Mouse (Mus musculus): ENCODE measurements at regions not wholly inside any gene's neighbourhood (a gene's known extent, or its start where the extent isn't known, plus 50 kb on each side); places are given as distances from the start of the nearest gene placed in this dataset.

- no peaks in the 10 kb centered on the region for H3K9me3 ChIP-seq (replicated peaks)
- no peak for DNase-seq (ENCODE audit: low spot score)
- H3K4me1 ChIP-seq (ENCODE audit: insufficient read depth, low read depth, low read length): no peaks in the 10 kb centered on the region
- no peak for ATAC-seq (ENCODE audit: extremely low read depth, insufficient number of reproducible peaks, low FRiP score, poor library complexity, severe bottlenecking)
- no peaks in the 10 kb centered on the region for H3K27me3 ChIP-seq (ENCODE audit: insufficient read depth, low read length)
- no peak for TF ChIP-seq TAL1 (conservative IDR thresholded peaks at IDR 0.05; ENCODE audit: low read depth, low read length)
- H3K36me3 ChIP-seq (replicated peaks): no peaks in the 10 kb centered on the region
- no peak overlapping the region for H3K4me3 ChIP-seq (ENCODE audit: low read depth, low read length)
Measured at GRCm38 (mm10) chr13:84625527-84625926, 403.4 kb downstream of the Tmem161b start.

GRCm38 (mm10) chr13:84625927-84626326, 403.8 kb downstream of the Tmem161b start:
- H3K27me3 ChIP-seq (ENCODE audit: insufficient read depth, low read length): no peaks in the 10 kb centered on the region
- no peaks in the 10 kb centered on the region for H3K9me3 ChIP-seq (replicated peaks)
- H3K36me3 ChIP-seq (replicated peaks): no peaks in the 10 kb centered on the region
- TF ChIP-seq TAL1 (conservative IDR thresholded peaks at IDR 0.05; ENCODE audit: low read depth, low read length): no peak
- no peak for TF ChIP-seq GATA2 (IDR thresholded peaks at IDR 0.05; ENCODE audit: borderline replicate concordance, low read depth, low read length)
- TF ChIP-seq GATA1 (IDR thresholded peaks at IDR 0.05; ENCODE audit: borderline replicate concordance, low read length): no peak
- ATAC-seq (ENCODE audit: extremely low read depth, insufficient number of reproducible peaks, low FRiP score, poor library complexity, severe bottlenecking) (no peak), DNase-seq (ENCODE audit: low spot score) (no peak)
- H3K4me1 ChIP-seq (ENCODE audit: insufficient read depth, low read depth, low read length): peaks cover 3% of the 10 kb centered on the region
- H3K4me3 ChIP-seq (ENCODE audit: low read depth, low read length): no peak overlapping the region

GRCm38 (mm10) chr13:84626397-84626796, 404.3 kb downstream of the Tmem161b start:
- Histone ChIP-seq H3K4me1 (ENCODE audit: insufficient read depth, low read depth, low read length) (peaks cover 3% of the 10 kb centered on the region), H3K4me3 (ENCODE audit: low read depth, low read length) (no peak overlapping the region), H3K9me3 (replicated peaks) (no peaks in the 10 kb centered on the region), H3K27me3 (ENCODE audit: insufficient read depth, low read length) (no peaks in the 10 kb centered on the region), H3K36me3 (replicated peaks) (no peaks in the 10 kb centered on the region)
- DNase-seq (ENCODE audit: low spot score) (no peak), ATAC-seq (ENCODE audit: extremely low read depth, insufficient number of reproducible peaks, low FRiP score, poor library complexity, severe bottlenecking) (no peak)
- TF ChIP-seq CTCF (IDR thresholded peaks at IDR 0.05; ENCODE audit: low read depth, low read length) (no peak), GATA2 (IDR thresholded peaks at IDR 0.05; ENCODE audit: borderline replicate concordance, low read depth, low read length) (no peak), POLR2AphosphoS5 (IDR thresholded peaks at IDR 0.05; ENCODE audit: insufficient replicate concordance, low read depth, low read length) (no peak), GATA1 (IDR thresholded peaks at IDR 0.05; ENCODE audit: borderline replicate concordance, low read length) (no peak)

GRCm38 (mm10) chr13:84630686-84631085, 408.6 kb downstream of the Tmem161b start:
- DNase-seq (ENCODE audit: low spot score): no peak
- H3K9me3 ChIP-seq (replicated peaks): no peaks in the 10 kb centered on the region
- H3K4me1 ChIP-seq (ENCODE audit: insufficient read depth, low read depth, low read length): peaks cover 3% of the 10 kb centered on the region
- H3K4me3 ChIP-seq (ENCODE audit: low read depth, low read length): no peak overlapping the region
- no peaks in the 10 kb centered on the region for H3K27me3 ChIP-seq (ENCODE audit: insufficient read depth, low read length)
- H3K36me3 ChIP-seq (replicated peaks): no peaks in the 10 kb centered on the region
- no peak for TF ChIP-seq GATA2 (IDR thresholded peaks at IDR 0.05; ENCODE audit: borderline replicate concordance, low read depth, low read length)
- no peak for TF ChIP-seq GATA1 (IDR thresholded peaks at IDR 0.05; ENCODE audit: borderline replicate concordance, low read length)
- no peak for TF ChIP-seq CTCF (IDR thresholded peaks at IDR 0.05; ENCODE audit: low read depth, low read length)
- TF ChIP-seq POLR2AphosphoS5 (IDR thresholded peaks at IDR 0.05; ENCODE audit: insufficient replicate concordance, low read depth, low read length): no peak
- no peak for TF ChIP-seq TAL1 (conservative IDR thresholded peaks at IDR 0.05; ENCODE audit: low read depth, low read length)
- ATAC-seq (ENCODE audit: extremely low read depth, insufficient number of reproducible peaks, low FRiP score, poor library complexity, severe bottlenecking): peak; percentile 62

GRCm38 (mm10) chr13:84632493-84632892, 410.4 kb downstream of the Tmem161b start:
- ATAC-seq (ENCODE audit: extremely low read depth, insufficient number of reproducible peaks, low FRiP score, poor library complexity, severe bottlenecking) (no peak), DNase-seq (ENCODE audit: low spot score) (no peak)
- H3K36me3 ChIP-seq (replicated peaks): no peaks in the 10 kb centered on the region

GRCm38 (mm10) chr13:84636831-84637230, 414.7 kb downstream of the Tmem161b start:
- no peaks in the 10 kb centered on the region for H3K4me1 ChIP-seq (ENCODE audit: insufficient read depth, low read depth, low read length)
- ATAC-seq (ENCODE audit: extremely low read depth, insufficient number of reproducible peaks, low FRiP score, poor library complexity, severe bottlenecking): no peak
- no peak overlapping the region for H3K4me3 ChIP-seq (ENCODE audit: low read depth, low read length)
- no peaks in the 10 kb centered on the region for H3K27me3 ChIP-seq (ENCODE audit: insufficient read depth, low read length)
- H3K36me3 ChIP-seq (replicated peaks): no peaks in the 10 kb centered on the region
- TF ChIP-seq GATA1 (IDR thresholded peaks at IDR 0.05; ENCODE audit: borderline replicate concordance, low read length) (no peak), CTCF (IDR thresholded peaks at IDR 0.05; ENCODE audit: low read depth, low read length) (no peak), GATA2 (IDR thresholded peaks at IDR 0.05; ENCODE audit: borderline replicate concordance, low read depth, low read length) (no peak), TAL1 (conservative IDR thresholded peaks at IDR 0.05; ENCODE audit: low read depth, low read length) (no peak), POLR2AphosphoS5 (IDR thresholded peaks at IDR 0.05; ENCODE audit: insufficient replicate concordance, low read depth, low read length) (no peak)
- no peaks in the 10 kb centered on the region for H3K9me3 ChIP-seq (replicated peaks)
- no peak for DNase-seq (ENCODE audit: low spot score)

More at GRCm38 (mm10) chr13:84632493-84632892, 410.4 kb downstream of the Tmem161b start:
- H3K27me3 ChIP-seq (ENCODE audit: insufficient read depth, low read length): no peaks in the 10 kb centered on the region
- peaks cover 3% of the 10 kb centered on the region for H3K4me1 ChIP-seq (ENCODE audit: insufficient read depth, low read depth, low read length)
- no peak overlapping the region for H3K4me3 ChIP-seq (ENCODE audit: low read depth, low read length)
- no peak for TF ChIP-seq GATA2 (IDR thresholded peaks at IDR 0.05; ENCODE audit: borderline replicate concordance, low read depth, low read length)
- TF ChIP-seq POLR2AphosphoS5 (IDR thresholded peaks at IDR 0.05; ENCODE audit: insufficient replicate concordance, low read depth, low read length): no peak
- no peak for TF ChIP-seq TAL1 (conservative IDR thresholded peaks at IDR 0.05; ENCODE audit: low read depth, low read length)
- no peak for TF ChIP-seq CTCF (IDR thresholded peaks at IDR 0.05; ENCODE audit: low read depth, low read length)
- no peak for TF ChIP-seq GATA1 (IDR thresholded peaks at IDR 0.05; ENCODE audit: borderline replicate concordance, low read length)
- no peaks in the 10 kb centered on the region for H3K9me3 ChIP-seq (replicated peaks)

GRCm38 (mm10) chr13:84637606-84638005, 415.5 kb downstream of the Tmem161b start:
- no peak for DNase-seq (ENCODE audit: low spot score)

More at GRCm38 (mm10) chr13:84637606-84638005, 415.5 kb downstream of the Tmem161b start:
- ATAC-seq (ENCODE audit: extremely low read depth, insufficient number of reproducible peaks, low FRiP score, poor library complexity, severe bottlenecking): no peak
- TF ChIP-seq TAL1 (conservative IDR thresholded peaks at IDR 0.05; ENCODE audit: low read depth, low read length) (no peak), GATA1 (IDR thresholded peaks at IDR 0.05; ENCODE audit: borderline replicate concordance, low read length) (no peak), POLR2AphosphoS5 (IDR thresholded peaks at IDR 0.05; ENCODE audit: insufficient replicate concordance, low read depth, low read length) (no peak), CTCF (IDR thresholded peaks at IDR 0.05; ENCODE audit: low read depth, low read length) (no peak), GATA2 (IDR thresholded peaks at IDR 0.05; ENCODE audit: borderline replicate concordance, low read depth, low read length) (no peak)
- Histone ChIP-seq H3K27me3 (ENCODE audit: insufficient read depth, low read length) (no peaks in the 10 kb centered on the region), H3K9me3 (replicated peaks) (no peaks in the 10 kb centered on the region), H3K36me3 (replicated peaks) (no peaks in the 10 kb centered on the region), H3K4me1 (ENCODE audit: insufficient read depth, low read depth, low read length) (no peaks in the 10 kb centered on the region), H3K4me3 (ENCODE audit: low read depth, low read length) (no peak overlapping the region)
